Mouse (Mus musculus) erythroblast, embryonic 14.5 days (primary cell): ENCODE results near the gene Grip2.

Source experiments
- GATA1 ChIP-seq: IDR thresholded peaks from 2 replicates; pipeline ENCODE4 v1.6.1; 2012; ENCODE audit warnings: low read length, inconsistent platforms, mixed read lengths
- TAL1 ChIP-seq: IDR thresholded peaks from 3 replicates; pipeline ENCODE4 v1.6.1; 2012; ENCODE audit warnings: low read length, inconsistent platforms, mixed read lengths

GRCm38 (mm10) chr6:91727361-91727760 is 99.7 kb downstream of the Grip2 start:
- TF ChIP-seq TAL1: no peak
- TF ChIP-seq GATA1: no peak
